8 mouse cellular contexts compared by ENCODE assay signal in genomic region chr17:69157101-69157808, GRCm38 (mm10).
DNase-seq lines count a peak whose midpoint lies in the region; ATAC-seq and TF ChIP-seq lines count a peak whose summit lies in the region.

No protein-coding gene starts in this region.

- H3K4me1 ChIP-seq in forebrain, postnatal 0 days (ENCODE audit: insufficient read depth) = no peaks in the 10 kb centered on the region
- H3K4me1 ChIP-seq in intestine, embryonic 16.5 days (ENCODE audit: control insufficient read depth, insufficient read depth, low read length) = peaks cover 8% of the 10 kb centered on the region
- no peaks in the 10 kb centered on the region for H3K4me1 ChIP-seq in liver, embryonic 16.5 days (ENCODE audit: control insufficient read depth, low read depth, low read length)

- peak; percentile 29 for DNase-seq in ovary, postnatal 10 days (ENCODE audit: low spot score)
- DNase-seq in ovary, adult 18-20 months (ENCODE audit: low spot score) = no peak
- peak; percentile 41 to 72 for DNase-seq in cerebellum, adult 18-20 months
- DNase-seq in forebrain, postnatal 0 days = peak; percentile 59
- peak; percentile 65 for DNase-seq in retina, postnatal 1 day
- no peak for DNase-seq in layer of hippocampus, adult 9-10 months (ENCODE audit: low spot score)

- peak; percentile 75 for ATAC-seq in forebrain, postnatal 0 days
- peak; percentile 72 for ATAC-seq in intestine, embryonic 16.5 days
- no peak for ATAC-seq in liver, embryonic 16.5 days (ENCODE audit: low read depth)

- no peak for TF ChIP-seq CTCF in forebrain, postnatal 0 days (IDR thresholded peaks at IDR 0.05; ENCODE audit: low read depth)

- under 1% methylated on average over 62 of the region's 66 CpGs for WGBS in forebrain, postnatal 0 days
- WGBS in intestine, embryonic 16.5 days = under 1% methylated on average over 57 of the region's 66 CpGs
- WGBS in liver, embryonic 16.5 days (ENCODE audit: insufficient replicate concordance) = under 1% methylated on average over 65 of the region's 66 CpGs

- no peaks in the 10 kb centered on the region for H3K27me3 ChIP-seq in forebrain, postnatal 0 days (ENCODE audit: insufficient read depth, low read length)
- H3K27me3 ChIP-seq in intestine, embryonic 16.5 days (replicated peaks; ENCODE audit: control insufficient read depth, insufficient read depth, low read length) = no peaks in the 10 kb centered on the region
- H3K27me3 ChIP-seq in liver, embryonic 16.5 days (ENCODE audit: control insufficient read depth, insufficient read depth, low read depth, low read length) = peaks cover 17% of the 10 kb centered on the region

- H3K4me3 ChIP-seq in forebrain, postnatal 0 days (ENCODE audit: low read depth, low read length) = peak overlapping the region; percentile 57
- H3K4me3 ChIP-seq in intestine, embryonic 16.5 days (ENCODE audit: low read length) = peak overlapping the region; percentile 85
- H3K4me3 ChIP-seq in liver, embryonic 16.5 days (ENCODE audit: low read depth, low read length) = peak overlapping the region; percentile 59

- peak overlapping the region; percentile 80 for H3K4me2 ChIP-seq in forebrain, postnatal 0 days (ENCODE audit: low read depth)
- H3K4me2 ChIP-seq in intestine, embryonic 16.5 days (ENCODE audit: low read depth, low read length) = peak overlapping the region; percentile 96
- H3K4me2 ChIP-seq in liver, embryonic 16.5 days (ENCODE audit: low read depth, low read length) = peak overlapping the region; percentile 63

- H3K27ac ChIP-seq in forebrain, postnatal 0 days (ENCODE audit: low read depth, low read length) = peak overlapping the region; percentile 74
- peak overlapping the region; percentile 45 for H3K27ac ChIP-seq in intestine, embryonic 16.5 days (ENCODE audit: low read length)
- no peak overlapping the region for H3K27ac ChIP-seq in liver, embryonic 16.5 days (ENCODE audit: low read length)

- no peaks in the 10 kb centered on the region for H3K36me3 ChIP-seq in forebrain, postnatal 0 days (ENCODE audit: insufficient read depth)
- no peaks in the 10 kb centered on the region for H3K36me3 ChIP-seq in intestine, embryonic 16.5 days (ENCODE audit: control insufficient read depth, insufficient read depth, low read length)
- no peaks in the 10 kb centered on the region for H3K36me3 ChIP-seq in liver, embryonic 16.5 days (ENCODE audit: control insufficient read depth, insufficient read depth)

- H3K9me3 ChIP-seq in forebrain, postnatal 0 days (ENCODE audit: low read length) = no peaks in the 10 kb centered on the region
- no peaks in the 10 kb centered on the region for H3K9me3 ChIP-seq in intestine, embryonic 16.5 days (ENCODE audit: control insufficient read depth, low read length)
- H3K9me3 ChIP-seq in liver, embryonic 16.5 days (replicated peaks; ENCODE audit: control insufficient read depth, low read length) = no peaks in the 10 kb centered on the region

- peak overlapping the region; percentile 85 for H3K9ac ChIP-seq in forebrain, postnatal 0 days
- H3K9ac ChIP-seq in intestine, embryonic 16.5 days (ENCODE audit: low read depth, low read length) = peak overlapping the region; percentile 91
- H3K9ac ChIP-seq in liver, embryonic 16.5 days (ENCODE audit: low read depth, low read length) = peak overlapping the region; percentile 41

Comparison
In these comparisons a context has a peak if more than half of its experiments do, and no peak if none do; other contexts are left out.
1. DNase-seq: peak in ovary, postnatal 10 days (single experiment), cerebellum, adult 18-20 months (2 of 2), forebrain, postnatal 0 days (single experiment) and retina, postnatal 1 day (single experiment); none in ovary, adult 18-20 months (single experiment) and layer of hippocampus, adult 9-10 months (single experiment).
2. H3K9ac ChIP-seq: peak in every context shown above with its lines; median percentile 91 in intestine, embryonic 16.5 days; 85 in forebrain, postnatal 0 days; 41 in liver, embryonic 16.5 days.
3. Peak in every context shown above with its lines, with median percentiles within 50 percentile points of each other: H3K4me2 ChIP-seq and H3K4me3 ChIP-seq.